12 mouse cellular contexts compared by ENCODE assay signal in genomic region chr7:136293536-136294145, GRCm38 (mm10).
DNase-seq lines count a peak whose midpoint lies in the region; ATAC-seq lines count a peak whose summit lies in the region.
"Had no signal": no experiment of that assay in that cellular context is flagged by ENCODE, and none has a peak within 500 bp of the region (broad histone marks: within the 10 kb centered on the region; RNA-seq: fewer than 3 reads in every experiment).

No protein-coding gene starts in this region.

- intact Hi-C loops in gastrocnemius, postnatal 36 days (cut with DNase I) = loop anchor here (10.0 kb wide), 1 partner anchor 1031 kb away; no protein-coding TSS in a partner anchor

- peak; percentile 47 for DNase-seq in kidney, adult 11 months
- DNase-seq in testis, postnatal 14 days (ENCODE audit: low spot score) = peak; percentile 18
- no peak for DNase-seq in testis, postnatal 10 days (ENCODE audit: low spot score)
- DNase-seq in kidney, adult 8-10 months = peak; percentile 57 to 71
- DNase-seq in gastrocnemius, postnatal 4 days (ENCODE audit: low spot score in 2 of 2) = no peak
- DNase-seq in gastrocnemius, postnatal 36 days = no peak
- DNase-seq: right cerebral cortex, postnatal 14 days; thymus, adult 2 months had no signal

- 76% methylated on average over 6 of the region's 6 CpGs for WGBS in kidney, embryonic 14.5 days

- H3K27ac ChIP-seq in kidney, embryonic 14.5 days (ENCODE audit: low read depth, low read length) = no peak overlapping the region
- H3K27ac ChIP-seq: intestine, embryonic 15.5 days; liver, embryonic 15.5 days; midbrain, embryonic 12.5 days had no signal

- H3K36me3 ChIP-seq in kidney, embryonic 14.5 days (ENCODE audit: control insufficient read depth, insufficient read depth, low read length) = no peaks in the 10 kb centered on the region
- H3K36me3 ChIP-seq: intestine, embryonic 15.5 days; liver, embryonic 15.5 days; midbrain, embryonic 12.5 days had no signal

- ATAC-seq in kidney, embryonic 14.5 days (ENCODE audit: low FRiP score, low TSS enrichment) = no peak; the same call in 1 of the 2 replicates
- ATAC-seq: intestine, embryonic 15.5 days had no signal

- H3K9ac ChIP-seq in kidney, embryonic 14.5 days (ENCODE audit: low read depth, low read length) = no peak overlapping the region
- H3K9ac ChIP-seq: intestine, embryonic 15.5 days; liver, embryonic 15.5 days; midbrain, embryonic 12.5 days had no signal

- H3K4me3 ChIP-seq in kidney, embryonic 14.5 days (ENCODE audit: low read length) = no peak overlapping the region
- H3K4me3 ChIP-seq: intestine, embryonic 15.5 days; liver, embryonic 15.5 days; midbrain, embryonic 12.5 days had no signal

- H3K9me3 ChIP-seq in kidney, embryonic 14.5 days (ENCODE audit: control insufficient read depth, low read length) = no peaks in the 10 kb centered on the region
- H3K9me3 ChIP-seq: intestine, embryonic 15.5 days; liver, embryonic 15.5 days; midbrain, embryonic 12.5 days had no signal

- H3K27me3 ChIP-seq in kidney, embryonic 14.5 days (ENCODE audit: control insufficient read depth, insufficient read depth, low read length) = no peaks in the 10 kb centered on the region
- H3K27me3 ChIP-seq: intestine, embryonic 15.5 days; liver, embryonic 15.5 days; midbrain, embryonic 12.5 days had no signal

- no peak overlapping the region for H3K4me2 ChIP-seq in kidney, embryonic 14.5 days (replicated peaks; ENCODE audit: low read depth, low read length)
- H3K4me2 ChIP-seq: intestine, embryonic 15.5 days; liver, embryonic 15.5 days; midbrain, embryonic 12.5 days had no signal

- peaks cover 6% of the 10 kb centered on the region; the same call in 1 of the 2 replicates for H3K4me1 ChIP-seq in kidney, embryonic 14.5 days (ENCODE audit: control insufficient read depth, insufficient read depth, low read length)
- H3K4me1 ChIP-seq: intestine, embryonic 15.5 days; liver, embryonic 15.5 days; midbrain, embryonic 12.5 days had no signal

Comparison
In these comparisons a context has a peak if more than half of its experiments do, and no peak if none do; other contexts are left out.
1. DNase-seq: peak in kidney, adult 11 months (single experiment), testis, postnatal 14 days (single experiment) and kidney, adult 8-10 months (2 of 2); none in testis, postnatal 10 days (single experiment), gastrocnemius, postnatal 4 days (0 of 2) and gastrocnemius, postnatal 36 days (0 of 2).